Mouse (Mus musculus) monocyte, adult 5-6 weeks (primary cell): Measurements from ENCODE around the gene Vac14. TPM values are rescaled to one million over a fixed set of nuclear protein-coding genes. Genes with fewer than 3 reads are reported as not detected.

Experiments used
- ATAC-seq: fragments of 153-309, 156-312 bp; replicated peaks from 2 replicates; pipeline ENCODE4 v1.8.0; 2017; ENCODE audit warnings: mild to moderate bottlenecking; ENCODE audit not compliant: low TSS enrichment, insufficient number of reproducible peaks, severe bottlenecking, poor library complexity, low FRiP score
- total RNA-seq: library from RNA; stranded (forward); fragments of 200-1000, 200-491, 200-594 nt; gene quantifications from 3 replicates; pipeline ENCODE4 v1.2.3, GENCODE M21; 2017

The Vac14 gene
- total RNA-seq, 1 experiment from 2014 or later: 19.3 TPM

DNA sequence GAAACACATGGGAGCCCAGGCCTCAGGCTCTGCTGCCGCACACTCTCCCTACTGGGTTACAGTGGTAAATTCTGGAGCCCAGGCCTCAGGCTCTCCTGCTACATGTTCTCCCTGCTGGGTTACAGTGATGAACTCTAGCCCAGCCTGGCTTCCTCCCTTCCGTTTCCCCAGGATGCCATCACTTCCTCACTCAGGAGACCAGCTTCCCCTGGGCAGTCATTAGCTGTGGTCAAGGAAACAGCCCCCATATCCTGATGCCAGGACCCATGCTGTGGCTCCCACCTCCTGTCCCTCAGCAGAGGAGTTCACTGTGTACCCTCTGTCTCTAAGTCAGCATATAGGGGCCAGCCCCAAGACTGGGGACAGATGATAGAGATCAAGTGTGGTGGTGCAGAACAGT lies 53.7 kb downstream of the Vac14 start:
- no peak for ATAC-seq

DNA sequence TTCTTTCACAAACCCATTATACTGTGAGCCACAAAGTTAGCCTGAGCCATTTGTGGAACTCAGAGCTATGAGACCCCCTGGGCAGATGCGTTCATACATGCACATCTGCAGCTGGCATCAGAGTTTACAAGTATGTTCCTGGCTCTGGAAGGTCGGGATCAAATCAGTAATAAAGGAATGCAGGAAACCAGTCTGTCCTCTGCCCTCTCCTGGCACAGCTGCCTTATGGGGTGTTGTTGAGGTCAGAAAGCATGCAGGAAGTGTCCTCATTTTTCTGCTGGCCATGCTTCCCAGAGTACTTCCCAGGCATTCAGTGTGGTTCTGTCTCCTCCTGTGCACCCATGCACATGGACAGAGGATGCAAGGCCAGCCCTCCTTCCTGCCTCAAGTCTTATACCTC lies 54.8 kb downstream of the Vac14 start:
- ATAC-seq: no peak

DNA sequence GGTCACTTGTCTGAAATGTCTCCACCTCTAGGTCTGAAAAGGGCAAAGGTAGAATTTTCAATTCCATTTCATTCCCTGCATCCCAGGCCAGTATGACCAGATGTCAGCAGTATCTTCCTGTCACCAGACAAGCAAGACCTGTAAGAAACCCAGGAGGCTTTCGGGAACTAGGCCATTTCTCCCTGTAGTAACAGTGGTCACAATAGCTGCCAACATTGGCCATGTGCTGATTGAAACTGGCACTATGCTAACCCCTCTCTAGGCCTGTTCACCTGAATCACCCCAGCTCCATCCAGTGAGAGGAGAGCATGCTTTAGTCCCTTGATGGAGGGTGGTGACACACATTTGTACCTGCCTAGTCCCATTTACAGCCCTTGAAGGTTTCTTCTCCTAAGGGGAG lies 56.2 kb downstream of the Vac14 start:
- no peak for ATAC-seq

DNA sequence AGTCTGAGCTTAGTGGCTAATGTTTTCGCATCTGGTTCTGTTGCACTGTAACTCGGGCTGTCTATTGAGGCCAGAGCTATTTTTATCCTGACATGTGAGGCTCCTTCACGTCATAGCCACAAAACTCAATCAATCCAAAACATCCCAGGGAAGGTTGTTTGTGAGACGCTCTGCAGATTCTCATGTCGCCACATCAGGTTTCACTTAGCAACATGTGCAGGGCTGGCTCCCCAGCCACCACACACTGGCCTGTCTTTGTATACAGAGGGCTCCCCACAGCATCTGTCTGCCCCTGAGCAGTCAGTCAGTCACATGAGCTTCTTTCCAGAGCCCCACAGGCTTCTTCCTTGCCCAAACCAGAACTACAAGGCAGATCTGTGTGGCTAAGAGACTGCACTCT lies 58.3 kb downstream of the Vac14 start:
- no peak for ATAC-seq

DNA sequence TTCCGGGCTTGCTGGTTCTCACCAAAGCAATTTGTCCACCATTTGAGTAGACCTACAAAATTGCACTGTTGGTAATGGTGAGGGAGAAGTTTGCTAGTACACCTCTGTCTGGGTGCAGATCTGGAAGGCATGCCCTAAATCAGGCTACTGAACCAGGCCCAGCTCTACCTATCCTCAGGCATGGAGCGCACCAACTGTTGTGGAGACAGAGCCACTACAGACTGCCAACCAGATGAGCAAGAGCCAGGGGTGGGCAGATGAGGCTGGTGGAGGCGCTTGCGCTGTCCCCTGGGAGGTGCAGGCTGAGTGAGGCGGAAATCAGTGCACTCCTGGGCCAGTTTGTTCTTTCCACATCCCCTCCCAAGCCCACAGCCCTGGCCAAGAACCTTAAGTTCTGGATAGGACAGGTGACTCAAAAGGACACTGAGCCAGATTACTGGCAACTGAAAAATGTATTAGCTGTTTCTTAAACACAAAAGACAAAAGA lies 58.8 kb downstream of the Vac14 start:
- no peak for ATAC-seq

DNA sequence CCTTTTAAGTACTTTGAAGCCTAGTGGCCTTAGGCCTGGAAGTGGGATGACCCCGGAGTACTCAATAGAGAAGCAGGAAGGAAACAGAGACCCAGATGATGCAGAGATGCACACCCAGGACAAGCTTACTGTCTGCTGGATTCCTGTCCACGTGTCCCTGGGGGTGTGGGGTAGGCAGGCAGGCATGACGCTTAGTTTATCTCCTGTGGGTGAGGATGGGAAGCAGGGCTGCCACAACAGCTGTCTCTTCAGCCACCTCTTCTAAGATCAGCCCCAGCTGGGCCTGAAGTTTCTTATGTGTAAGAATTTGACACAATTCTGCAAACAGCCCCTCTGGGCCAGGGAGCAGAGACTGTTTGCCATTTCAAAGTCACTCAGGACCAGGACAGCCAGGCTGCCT lies 60.6 kb downstream of the Vac14 start:
- ATAC-seq: no peak

DNA sequence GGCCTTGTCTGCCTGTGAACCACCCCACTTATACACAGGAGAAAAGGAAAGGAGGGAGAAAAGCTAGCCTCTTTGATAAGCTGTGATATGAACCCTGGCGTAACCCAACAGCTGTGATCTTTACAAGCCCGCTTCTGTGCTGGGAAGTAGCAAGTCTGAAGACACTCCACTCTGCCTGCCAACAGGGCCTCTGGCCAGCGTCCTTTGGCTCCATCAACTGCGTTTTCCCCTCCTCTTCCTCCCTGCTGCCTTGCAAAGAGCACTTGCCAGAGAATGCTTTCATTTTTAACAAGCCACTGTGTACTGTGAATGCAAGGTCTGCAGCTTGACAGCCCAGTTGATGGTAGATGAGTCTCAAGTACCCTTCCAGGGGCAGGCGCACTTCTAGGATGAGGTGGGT lies 69.3 kb downstream of the Vac14 start:
- no peak for ATAC-seq

DNA sequence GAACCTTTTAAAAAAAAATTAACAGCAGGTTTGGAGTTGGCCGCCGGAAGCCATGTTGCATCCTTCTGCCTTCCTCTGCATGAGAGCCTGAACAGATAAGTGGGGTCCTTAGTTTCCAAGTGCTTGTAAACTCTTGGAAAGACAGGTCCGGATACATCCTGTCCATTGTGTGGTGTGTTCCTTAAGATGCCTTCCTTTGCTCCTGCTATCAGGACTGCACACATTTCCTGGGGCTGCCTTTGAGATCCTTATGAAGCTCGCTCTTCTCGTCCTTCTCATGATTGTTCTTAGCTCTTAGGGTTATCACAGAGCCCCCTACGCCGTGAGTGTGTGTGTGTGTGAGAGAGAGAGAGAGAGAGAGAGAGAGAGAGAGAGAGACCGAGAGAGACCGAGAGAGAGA lies 71.6 kb downstream of the Vac14 start:
- no peak for ATAC-seq

DNA sequence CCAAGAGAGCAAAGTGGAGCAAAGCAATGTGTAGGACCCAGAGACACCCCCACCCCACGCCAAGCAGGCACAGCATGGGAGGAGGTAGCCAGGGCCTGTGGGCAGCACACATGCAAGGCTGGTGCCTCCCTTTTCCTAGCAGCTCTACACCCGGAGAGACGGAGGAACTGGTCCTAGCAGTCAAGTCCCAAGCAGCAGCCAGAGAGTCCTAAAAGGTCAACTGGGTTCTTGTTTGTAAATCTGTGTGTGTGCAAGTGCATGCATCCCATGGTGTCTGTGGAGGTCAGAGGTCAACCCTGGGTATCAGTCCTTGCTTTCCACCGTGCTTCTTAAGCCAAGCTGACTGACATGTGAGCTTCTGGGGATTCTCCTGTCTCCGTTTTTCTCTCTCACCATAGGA lies 75.8 kb downstream of the Vac14 start:
- ATAC-seq: no peak

DNA sequence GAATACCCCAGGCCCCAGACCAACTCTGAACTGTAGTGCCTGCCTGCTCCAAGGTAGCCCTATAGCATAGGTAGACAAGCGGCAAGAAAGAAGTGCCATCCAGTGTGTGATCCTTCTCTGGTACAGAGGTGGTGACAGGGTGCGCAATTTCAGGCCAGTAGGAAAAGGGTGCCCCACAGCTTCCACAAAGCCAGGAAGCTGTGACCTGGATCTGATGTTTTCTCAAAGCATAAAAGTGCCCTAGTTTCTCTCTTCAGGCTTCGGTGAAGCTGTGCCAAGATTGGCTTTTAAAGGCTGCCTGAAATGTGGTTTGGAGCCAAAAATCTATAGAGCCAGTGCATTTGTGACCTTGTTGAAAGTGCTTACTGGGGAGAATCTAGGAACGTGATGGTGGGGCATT lies 76.4 kb downstream of the Vac14 start:
- no peak for ATAC-seq

DNA sequence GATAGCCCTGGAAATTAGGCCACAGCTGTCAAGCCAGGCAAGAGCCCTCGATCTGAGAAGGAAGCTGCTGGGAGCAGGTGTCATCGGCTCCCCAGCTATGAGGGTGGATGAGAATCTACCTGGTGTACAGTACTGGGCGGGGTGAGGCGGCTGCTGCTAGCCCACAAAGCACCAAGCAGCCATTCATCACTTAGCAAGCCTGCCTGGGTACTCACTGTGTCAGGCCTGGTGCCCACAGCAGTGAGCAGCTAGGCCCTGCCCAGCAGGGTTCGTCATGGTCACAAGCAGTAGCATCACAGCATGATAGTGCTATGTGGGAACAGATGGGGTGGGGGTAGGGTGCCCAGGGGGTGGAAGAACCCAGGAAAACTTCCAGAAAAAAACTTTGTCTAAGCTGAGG lies 77.0 kb downstream of the Vac14 start:
- ATAC-seq: no peak

DNA sequence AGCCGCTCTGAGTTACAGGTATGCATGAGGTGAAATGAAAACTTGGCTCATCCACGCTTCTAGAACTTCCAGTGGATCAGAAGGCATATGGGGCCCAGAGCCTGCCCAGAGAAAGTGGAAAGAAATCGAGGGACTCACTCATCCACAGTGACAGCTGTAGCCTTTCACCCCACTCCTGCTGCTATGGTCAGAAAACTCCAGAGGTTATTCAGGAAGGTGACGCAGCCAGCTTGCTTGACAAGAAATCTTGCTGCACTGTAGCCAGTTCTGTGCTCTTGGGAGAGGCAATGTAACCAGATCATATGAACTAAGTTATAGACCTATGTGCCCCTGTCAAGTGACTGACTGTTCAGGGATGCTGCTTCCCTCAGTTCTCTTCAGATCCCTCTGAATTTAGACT lies 77.7 kb downstream of the Vac14 start:
- ATAC-seq: no peak

DNA sequence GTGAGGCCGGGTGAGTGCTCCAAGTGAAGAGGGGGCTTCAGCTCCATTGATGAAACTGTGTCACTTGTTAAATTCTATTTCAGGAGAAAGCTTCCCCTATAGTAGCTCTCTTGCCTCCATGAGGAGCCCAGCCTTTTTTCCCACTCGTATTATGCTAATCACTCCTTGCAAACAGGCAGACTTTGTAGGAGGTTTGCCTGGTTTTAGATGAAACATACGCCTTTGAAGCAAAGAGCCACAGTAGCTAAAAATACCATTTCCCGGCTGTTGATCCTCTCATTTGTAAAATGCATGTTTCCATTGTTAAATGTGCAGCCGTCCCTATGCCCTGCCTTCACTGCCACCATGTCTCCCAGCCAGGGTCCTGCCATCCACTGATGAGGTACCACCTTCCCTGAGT lies 79.2 kb downstream of the Vac14 start:
- no peak for ATAC-seq

DNA sequence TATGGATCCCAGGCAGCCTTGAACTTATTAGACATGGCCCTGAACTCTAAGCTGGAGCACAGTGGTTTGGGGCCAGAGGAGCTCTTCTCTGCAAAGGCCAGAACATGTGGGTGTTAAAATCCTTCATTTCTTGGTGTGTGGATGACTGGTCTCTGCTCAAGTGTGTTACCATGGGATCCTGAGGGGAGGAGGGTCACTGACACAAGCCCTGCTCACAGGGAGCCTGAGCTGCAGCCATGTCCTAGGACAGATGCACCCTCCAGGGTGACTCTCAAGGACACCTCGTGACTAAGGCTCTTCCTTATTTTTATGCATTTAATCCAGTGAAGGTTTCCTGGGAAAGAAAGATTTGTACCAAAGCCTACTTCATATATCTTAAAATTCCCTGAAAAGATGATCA lies 79.7 kb downstream of the Vac14 start:
- no peak for ATAC-seq

DNA sequence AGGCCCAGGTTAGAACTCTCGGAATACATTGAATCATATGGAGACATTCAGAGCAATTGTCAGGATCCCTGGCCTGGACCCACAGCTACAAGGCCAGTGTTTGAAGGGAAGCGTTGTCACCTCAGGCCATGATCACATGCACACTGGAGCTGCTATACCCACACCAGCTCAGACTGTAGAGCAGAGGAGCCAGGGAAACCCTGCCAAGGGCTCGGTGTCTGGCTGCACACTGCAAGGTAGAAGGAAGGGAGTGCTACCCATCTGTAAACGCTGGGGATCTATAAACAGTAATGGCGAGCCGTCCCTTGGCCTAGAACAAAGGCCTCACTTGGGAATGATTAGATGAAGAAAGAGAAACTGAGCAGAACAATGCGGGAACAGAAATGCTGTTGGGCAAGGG lies 81.1 kb downstream of the Vac14 start:
- ATAC-seq: no peak

DNA sequence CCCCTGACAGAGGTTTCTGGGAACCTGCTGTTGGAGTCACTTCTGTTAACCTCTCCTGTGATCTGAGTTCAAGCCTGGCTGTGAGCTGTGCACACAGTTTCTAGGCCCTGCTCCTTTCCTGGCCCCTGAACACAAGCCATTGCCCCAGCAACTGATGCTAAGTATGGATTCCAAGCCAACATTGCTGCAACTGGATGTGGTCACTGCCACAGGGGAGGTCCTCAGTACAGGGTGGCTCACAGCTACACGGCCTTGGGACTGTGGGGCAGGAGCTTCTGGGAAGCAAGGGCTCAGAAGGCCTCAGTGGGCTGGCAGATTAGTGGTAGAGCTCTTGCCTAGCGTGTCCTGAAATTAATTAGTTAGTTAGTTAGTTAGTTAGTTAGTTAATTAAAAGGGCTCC lies 82.2 kb downstream of the Vac14 start:
- no peak for ATAC-seq

DNA sequence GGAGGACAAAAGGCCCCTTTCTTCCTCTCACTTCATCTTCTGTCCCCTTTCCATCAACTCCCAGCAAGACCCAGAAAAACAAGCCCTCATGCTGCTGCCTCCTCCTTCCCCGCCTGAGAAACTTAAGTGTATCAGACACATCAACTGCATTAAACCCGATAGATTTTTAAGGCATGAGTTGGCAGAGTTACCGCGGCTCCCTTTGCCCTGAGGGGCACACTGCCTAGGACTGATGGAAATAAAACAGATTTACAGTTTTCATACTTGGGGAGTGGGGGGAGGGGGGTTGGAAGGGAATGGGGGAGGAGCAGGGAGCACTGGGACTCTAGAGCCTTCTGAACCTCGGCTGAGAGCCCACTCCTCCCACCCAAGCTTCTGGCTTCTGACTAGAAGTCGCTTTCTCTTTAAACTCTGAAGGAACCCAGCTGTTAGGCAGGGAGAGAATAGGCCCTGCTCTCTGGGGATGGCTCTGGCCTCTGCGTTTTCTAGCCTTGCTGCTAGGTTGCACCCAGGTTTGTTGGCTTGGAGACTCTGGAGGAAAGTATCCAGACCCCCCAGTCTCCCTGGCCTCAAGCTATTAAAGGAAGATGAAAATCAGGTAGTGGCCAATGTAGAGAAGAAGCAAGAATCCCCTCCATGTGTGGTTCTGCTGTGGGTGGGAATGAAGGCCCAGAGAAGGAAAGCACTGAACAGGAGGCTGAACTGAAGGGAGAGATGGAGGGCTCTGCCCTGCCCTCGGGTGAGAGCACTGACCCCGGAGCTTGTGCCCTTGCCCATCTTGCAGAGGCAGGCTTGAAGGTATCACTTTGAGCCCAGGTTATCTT lies 84.5 kb downstream of the Vac14 start:
- no peak for ATAC-seq

DNA sequence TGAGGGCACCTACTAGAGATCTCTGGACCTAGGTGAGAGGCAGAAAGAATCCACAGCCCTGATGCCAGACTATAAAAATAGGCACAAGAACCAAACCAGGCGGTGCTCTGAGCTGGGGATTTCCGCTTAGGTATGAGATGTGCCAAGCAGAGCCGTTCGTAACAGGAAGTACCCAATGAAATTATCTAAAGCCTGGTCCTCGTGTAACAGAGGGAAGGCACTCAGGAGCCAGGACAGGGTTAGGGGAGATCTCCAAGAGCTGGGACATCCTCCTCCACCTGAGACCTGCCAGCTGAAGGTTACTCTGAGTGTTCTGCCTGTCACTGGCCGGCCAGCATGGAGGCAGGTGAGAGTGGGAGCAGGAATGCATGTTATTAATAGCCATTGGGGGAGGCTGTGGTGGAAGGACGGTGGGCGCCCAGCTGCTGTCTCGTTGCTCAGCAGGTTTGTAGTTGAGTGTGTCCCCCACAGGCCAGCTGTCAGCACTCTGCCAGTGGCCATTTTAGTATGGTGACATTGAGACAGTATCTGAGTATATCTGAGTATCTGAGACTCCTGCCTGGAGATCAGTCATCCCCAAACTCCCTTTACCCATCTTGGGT lies 85.2 kb downstream of the Vac14 start:
- ATAC-seq: no peak

DNA sequence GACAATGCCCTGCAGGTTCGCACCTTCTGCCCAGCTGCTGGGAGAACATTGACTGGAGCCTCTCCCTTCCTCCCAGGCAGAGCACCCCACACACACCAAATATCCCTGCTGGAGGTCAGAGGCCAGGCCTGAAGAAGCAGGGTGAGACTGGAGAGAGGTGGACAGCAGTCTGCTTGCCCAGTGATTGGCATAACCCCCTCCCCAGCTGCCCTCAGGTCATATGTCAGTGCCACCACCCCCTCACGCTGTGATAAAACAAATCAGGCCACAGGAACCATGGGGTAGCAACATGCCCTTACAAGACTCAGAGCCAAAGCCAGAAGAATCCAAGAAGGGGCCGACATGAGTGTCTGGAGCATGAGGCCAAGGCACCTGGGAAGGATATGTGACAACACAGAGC lies 85.7 kb downstream of the Vac14 start:
- ATAC-seq: no peak
